Comparison of ENCODE assay signal across 8 mouse cellular contexts in the genomic region with DNA sequence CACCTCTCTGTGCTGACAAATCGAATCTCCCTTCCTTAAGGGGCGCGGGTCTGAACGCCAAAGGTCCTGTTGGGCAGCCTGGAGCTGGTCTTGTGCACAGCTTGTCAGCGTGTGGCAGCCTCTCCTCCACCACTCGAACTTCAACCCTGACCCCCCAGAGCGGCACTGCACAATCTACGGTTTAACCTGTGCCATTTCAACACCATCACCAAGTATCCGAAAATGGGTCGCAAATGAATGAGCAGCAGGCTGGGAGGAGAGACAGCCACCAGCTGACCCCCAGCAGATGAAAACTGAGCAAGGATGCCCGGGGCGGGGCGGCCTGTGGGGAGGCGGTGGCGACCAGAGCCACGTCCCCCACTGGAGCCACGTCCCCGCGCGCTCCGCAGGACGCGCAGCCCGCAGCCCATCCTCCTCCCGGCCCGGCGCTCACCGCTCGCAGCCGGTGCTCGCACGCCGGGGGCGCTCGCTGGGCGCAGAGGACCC. TPM values are rescaled to one million over a fixed set of nuclear protein-coding genes. Genes with fewer than 3 reads are reported as not detected.
DNase-seq lines count a peak whose midpoint lies in the region; ATAC-seq and TF ChIP-seq lines count a peak whose summit lies in the region.

No protein-coding gene starts in this region.

- peaks cover 18% of the 10 kb centered on the region for H3K27me3 ChIP-seq in forebrain, embryonic 14.5 days (replicated peaks; ENCODE audit: control insufficient read depth, insufficient read depth, low read length)
- H3K27me3 ChIP-seq in stomach, embryonic 15.5 days (replicated peaks): no peaks in the 10 kb centered on the region

- WGBS in forebrain, embryonic 14.5 days: under 1% methylated on average over 29 of the region's 36 CpGs
- under 1% methylated on average over 36 of the region's 36 CpGs for WGBS in stomach, embryonic 15.5 days

- no peak overlapping the region for H3K27ac ChIP-seq in brown adipose tissue, adult 24 weeks (replicated peaks; ENCODE audit: low read depth, low read length)
- H3K27ac ChIP-seq in forebrain, embryonic 14.5 days (ENCODE audit: low read depth, low read length): no peak overlapping the region
- peak overlapping the region; percentile 68 for H3K27ac ChIP-seq in left cerebral cortex, adult 2 months
- H3K27ac ChIP-seq in stomach, embryonic 15.5 days: peak overlapping the region; percentile 87

- intact Hi-C loops in heart, postnatal 25 days (cut with DNase I): no loop called here
- intact Hi-C loops in left cerebral cortex, adult 2 months (cut with DNase I): no loop called here

- H3K9ac ChIP-seq in forebrain, embryonic 14.5 days (ENCODE audit: low read length): peak overlapping the region; percentile 59
- H3K9ac ChIP-seq in stomach, embryonic 15.5 days: peak overlapping the region; percentile 74

- H3K4me1 ChIP-seq in brown adipose tissue, adult 24 weeks (ENCODE audit: control insufficient read depth, insufficient read depth, insufficient read length, low read length): no peaks in the 10 kb centered on the region
- H3K4me1 ChIP-seq in forebrain, embryonic 14.5 days (ENCODE audit: control insufficient read depth, insufficient read depth, low read length): 0 out of 2 replicates have a peak, but pooled peaks cover 2% of the 10 kb centered on the region
- peaks cover 6% of the 10 kb centered on the region for H3K4me1 ChIP-seq in stomach, embryonic 15.5 days

- TF ChIP-seq CTCF in left cerebral cortex, adult 2 months (IDR thresholded peaks at IDR 0.05): no peak

- no peaks in the 10 kb centered on the region for H3K9me3 ChIP-seq in forebrain, embryonic 14.5 days (replicated peaks; ENCODE audit: control insufficient read depth, low read length)
- H3K9me3 ChIP-seq in stomach, embryonic 15.5 days: no peaks in the 10 kb centered on the region

- peak overlapping the region; percentile 81 for H3K4me3 ChIP-seq in brown adipose tissue, adult 24 weeks (ENCODE audit: insufficient read depth, low read depth, low read length)
- peak overlapping the region; percentile 63 for H3K4me3 ChIP-seq in forebrain, embryonic 14.5 days (ENCODE audit: low read depth, low read length)
- H3K4me3 ChIP-seq in left cerebral cortex, adult 2 months: peak overlapping the region; percentile 77
- H3K4me3 ChIP-seq in stomach, embryonic 15.5 days (replicated peaks): peak overlapping the region; percentile 79

- DNase-seq in heart, adult 11 months: peak; percentile 96
- no peak for DNase-seq in heart, postnatal 25 days (ENCODE audit: low spot score)
- DNase-seq in forebrain, embryonic 14.5 days (ENCODE audit: low spot score): peak; percentile 37
- peak; percentile 33 to 34 for DNase-seq in left cerebral cortex, adult 2 months (ENCODE audit: extremely low spot score in 1 of 2, low spot score in 2 of 2)
- peak; percentile 40 for DNase-seq in lung, postnatal 36 days

- H3K36me3 ChIP-seq in forebrain, embryonic 14.5 days (ENCODE audit: control insufficient read depth, insufficient read depth, low read length): no peaks in the 10 kb centered on the region
- no peaks in the 10 kb centered on the region for H3K36me3 ChIP-seq in stomach, embryonic 15.5 days

- peak overlapping the region; percentile 96 for H3K4me2 ChIP-seq in forebrain, embryonic 14.5 days (ENCODE audit: low read length)
- H3K4me2 ChIP-seq in stomach, embryonic 15.5 days: peak overlapping the region; percentile 90

- ATAC-seq in forebrain, embryonic 14.5 days: peak; percentile 81
- peak; percentile 18 to 30; a peak in 3 of 4 replicates for ATAC-seq in hematopoietic stem cell, adult 5-6 weeks (replicated peaks in 1 of 2; ENCODE audit: insufficient read depth in 1 of 2, low FRiP score in 2 of 2, low TSS enrichment in 1 of 2, low read depth in 1 of 2, poor library complexity in 2 of 2, severe bottlenecking in 2 of 2)
- peak; percentile 3; the same call in 1 of the 2 replicates for ATAC-seq in stomach, embryonic 15.5 days (ENCODE audit: insufficient read depth, low FRiP score, low read depth)

RNA-seq across cellular contexts. Expression of gene Sgms2, which starts 1.5 kb away (rescaled TPM):
- total RNA-seq in heart, postnatal 25 days (2021): 1 to 10 TPM; 2.5 to 3.1 TPM
- 1.3 and 8.1 TPM in 2 replicates for polyA plus RNA-seq in brown adipose tissue, adult 24 weeks (2012; ENCODE audit: insufficient read depth, insufficient read length, missing spikeins)
- 1.5 and 1.9 TPM in 2 replicates for polyA plus RNA-seq in forebrain, embryonic 14.5 days (2014; fragmentation: Nextera tagmentation; extraction: Ambion mirVana)
- total RNA-seq in hematopoietic stem cell, adult 5-6 weeks (2017): 1.3 and 8.7 TPM in 2 replicates
- total RNA-seq in left cerebral cortex, adult 2 months (2021): 1 to 10 TPM; 2.3 to 3.6 TPM
- polyA plus RNA-seq in stomach, embryonic 15.5 days (2015; fragmentation: Nextera tagmentation; extraction: Ambion mirVana): 10.7 and 11.7 TPM in 2 replicates

Comparison
In these comparisons a context has a peak if more than half of its experiments do, and no peak if none do; other contexts are left out.
1. H3K27ac ChIP-seq: peak in left cerebral cortex, adult 2 months (single experiment) and stomach, embryonic 15.5 days (single experiment); none in brown adipose tissue, adult 24 weeks (single experiment) and forebrain, embryonic 14.5 days (single experiment).
2. ATAC-seq: peak in every context shown above with its lines; median percentile 81 in forebrain, embryonic 14.5 days; 24 in hematopoietic stem cell, adult 5-6 weeks; 3 in stomach, embryonic 15.5 days.
3. Peak in every context shown above with its lines, with median percentiles within 50 percentile points of each other: H3K4me3 ChIP-seq.